Mouse (Mus musculus): ENCODE results near the gene Serpina3m. TPM values are rescaled to one million over a fixed set of nuclear protein-coding genes. Genes with fewer than 3 reads are reported as not detected.
A peak's percentile ranks its signal among the peaks of the same experiment; 100 is the strongest.

The Serpina3m gene
- total RNA-seq, 1 experiment = 5.5 TPM

DNA sequence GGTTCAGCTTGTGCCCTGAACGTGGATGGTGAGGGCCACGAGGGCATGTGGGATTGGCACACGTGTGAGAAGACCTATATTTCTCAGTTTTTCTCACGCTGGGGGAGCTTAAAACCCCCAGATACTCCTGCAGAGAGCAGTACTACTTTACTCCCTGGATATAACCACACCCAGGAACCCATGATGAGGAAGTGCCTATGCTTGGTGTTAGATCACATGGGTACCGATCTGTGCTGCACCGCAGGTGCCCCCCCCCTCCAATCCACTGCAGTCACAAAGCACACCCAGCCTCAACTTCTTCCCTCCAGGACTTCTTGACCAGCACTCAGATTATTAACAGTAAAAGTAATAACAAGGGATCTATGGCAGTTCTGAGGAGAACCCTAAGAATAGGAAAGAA is 74.2 kb downstream of the Serpina3m start:
- H3K9me3 ChIP-seq (ENCODE audit: control insufficient read depth, insufficient read depth, low read depth, low read length) = no peaks in the 10 kb centered on the region
- no peak overlapping the region for H3K9ac ChIP-seq (ENCODE audit: insufficient read depth, low read depth, low read length, poor library complexity, severe bottlenecking)
- no peak for TF ChIP-seq CHD2 (IDR thresholded peaks at IDR 0.05; ENCODE audit: low read depth, low read length)
- no peak for TF ChIP-seq HCFC1 (IDR thresholded peaks at IDR 0.05; ENCODE audit: borderline replicate concordance, insufficient read depth, low read length)
- no peak for TF ChIP-seq MAFK (IDR thresholded peaks at IDR 0.05; ENCODE audit: insufficient read depth, low read depth, low read length)
- TF ChIP-seq ZC3H11A (IDR thresholded peaks at IDR 0.05; ENCODE audit: borderline replicate concordance, low read depth, low read length) = no peak
- no peak for TF ChIP-seq ZNF384 (IDR thresholded peaks at IDR 0.05; ENCODE audit: low read depth, low read length)
- H3K4me3 ChIP-seq (ENCODE audit: insufficient read depth in 1 of 2, low read depth in 1 of 2, low read length in 2 of 2, poor library complexity in 1 of 2, severe bottlenecking in 1 of 2) = no peak overlapping the region
- in situ Hi-C loops (cut with MboI; ENCODE audit: low sequenced_read_pairs in 2 of 2, unreplicated experiment in 2 of 2) = loop anchor here (5.0 to 25.0 kb wide), 4 partner anchors 200 to 418 kb away; partner anchors contain the start of gene Serpina3f (in 1 of the 2)
- no peaks in the 10 kb centered on the region for H3K36me3 ChIP-seq (ENCODE audit: control insufficient read depth, insufficient read depth, low read length, poor library complexity, severe bottlenecking)
- H3K4me1 ChIP-seq (ENCODE audit: control insufficient read depth in 2 of 2, insufficient read depth in 2 of 2, low read length in 2 of 2, poor library complexity in 1 of 2) = no peaks in the 10 kb centered on the region; a peak in 1 of 4 replicates
- no peak for DNase-seq (ENCODE audit: low read depth, low spot score)
- H3K27ac ChIP-seq (ENCODE audit: insufficient read depth, low read depth, low read length, poor library complexity, severe bottlenecking) = no peak overlapping the region

GRCm38 (mm10) chr12:104414576-104414975 is 76.3 kb downstream of the Serpina3m start:
- Histone ChIP-seq H3K36me3 (ENCODE audit: control insufficient read depth, insufficient read depth, low read length, poor library complexity, severe bottlenecking) (no peaks in the 10 kb centered on the region), H3K9me3 (ENCODE audit: control insufficient read depth, insufficient read depth, low read depth, low read length) (no peaks in the 10 kb centered on the region), H3K4me3 (ENCODE audit: insufficient read depth in 1 of 2, low read depth in 1 of 2, low read length in 2 of 2, poor library complexity in 1 of 2, severe bottlenecking in 1 of 2) (no peak overlapping the region), H3K9ac (ENCODE audit: insufficient read depth, low read depth, low read length, poor library complexity, severe bottlenecking) (no peak overlapping the region), H3K27ac (ENCODE audit: insufficient read depth, low read depth, low read length, poor library complexity, severe bottlenecking) (no peak overlapping the region), H3K4me1 (ENCODE audit: control insufficient read depth in 2 of 2, insufficient read depth in 2 of 2, low read length in 2 of 2, poor library complexity in 1 of 2) (peaks cover 0 to 5% of the 10 kb centered on the region in 2 experiments; a peak in 2 of 4 replicates)
- no peak for DNase-seq (ENCODE audit: low read depth, low spot score)
- in situ Hi-C loops (cut with MboI; ENCODE audit: low sequenced_read_pairs in 2 of 2, unreplicated experiment in 2 of 2) = loop anchor here (5.0 to 25.0 kb wide), 4 partner anchors 202 to 420 kb away; partner anchors contain the start of gene Serpina3f (in 1 of the 2)
- TF ChIP-seq CHD2 (IDR thresholded peaks at IDR 0.05; ENCODE audit: low read depth, low read length) = no peak
- no peak for TF ChIP-seq ZC3H11A (IDR thresholded peaks at IDR 0.05; ENCODE audit: borderline replicate concordance, low read depth, low read length)
- TF ChIP-seq HCFC1 (IDR thresholded peaks at IDR 0.05; ENCODE audit: borderline replicate concordance, insufficient read depth, low read length) = no peak
- TF ChIP-seq ZNF384 (IDR thresholded peaks at IDR 0.05; ENCODE audit: low read depth, low read length) = no peak
- no peak for TF ChIP-seq MAFK (IDR thresholded peaks at IDR 0.05; ENCODE audit: insufficient read depth, low read depth, low read length)

DNA sequence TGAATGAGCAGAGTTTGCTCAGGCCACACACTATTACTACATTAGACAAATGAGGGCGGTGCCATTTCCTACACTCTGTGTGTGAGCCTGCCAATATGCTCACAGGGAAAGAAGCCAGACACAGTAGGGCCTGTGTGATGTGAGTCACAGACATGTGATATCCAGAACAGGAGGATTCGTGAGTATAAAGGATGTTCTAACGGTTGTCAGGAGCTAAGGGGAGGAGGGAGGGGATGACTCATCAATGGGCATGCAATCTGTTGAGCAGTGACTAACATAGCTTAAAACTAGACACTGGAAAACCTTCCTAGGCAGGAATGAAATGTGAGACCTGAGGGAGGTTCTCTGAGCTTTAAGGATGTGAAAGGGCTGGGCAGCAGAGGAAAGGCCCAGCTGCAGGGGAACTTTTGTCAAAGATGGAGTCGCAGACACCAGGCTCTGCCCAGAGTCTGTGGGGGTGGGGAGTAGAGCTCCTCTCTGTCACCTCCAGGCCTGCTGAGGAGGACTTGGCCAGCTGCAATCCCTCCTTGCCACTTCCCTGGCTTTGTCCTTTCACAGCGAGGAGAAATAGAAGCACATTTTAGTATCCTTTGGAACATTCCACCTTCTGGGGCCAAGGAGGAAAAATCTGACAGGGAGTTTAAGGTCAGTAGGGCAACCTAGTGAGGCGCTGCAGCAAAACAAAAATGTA is 77.5 kb downstream of the Serpina3m start:
- in situ Hi-C loops (cut with MboI; ENCODE audit: low sequenced_read_pairs in 2 of 2, unreplicated experiment in 2 of 2) = loop anchor here (10.0 to 25.0 kb wide), 3 partner anchors 203 to 421 kb away; partner anchors contain the start of gene Serpina3f (in 1 of the 2)
- DNase-seq (ENCODE audit: low read depth, low spot score) = no peak
- TF ChIP-seq ZNF384 (IDR thresholded peaks at IDR 0.05; ENCODE audit: low read depth, low read length) = no peak
- no peak for TF ChIP-seq MAFK (IDR thresholded peaks at IDR 0.05; ENCODE audit: insufficient read depth, low read depth, low read length)
- TF ChIP-seq HCFC1 (IDR thresholded peaks at IDR 0.05; ENCODE audit: borderline replicate concordance, insufficient read depth, low read length) = no peak
- no peak for TF ChIP-seq CHD2 (IDR thresholded peaks at IDR 0.05; ENCODE audit: low read depth, low read length)
- Histone ChIP-seq H3K36me3 (ENCODE audit: control insufficient read depth, insufficient read depth, low read length, poor library complexity, severe bottlenecking) (no peaks in the 10 kb centered on the region), H3K4me3 (ENCODE audit: insufficient read depth in 1 of 2, low read depth in 1 of 2, low read length in 2 of 2, poor library complexity in 1 of 2, severe bottlenecking in 1 of 2) (no peak overlapping the region), H3K27ac (ENCODE audit: insufficient read depth, low read depth, low read length, poor library complexity, severe bottlenecking) (no peak overlapping the region), H3K9me3 (ENCODE audit: control insufficient read depth, insufficient read depth, low read depth, low read length) (no peaks in the 10 kb centered on the region), H3K9ac (ENCODE audit: insufficient read depth, low read depth, low read length, poor library complexity, severe bottlenecking) (no peak overlapping the region), H3K4me1 (ENCODE audit: control insufficient read depth in 2 of 2, insufficient read depth in 2 of 2, low read length in 2 of 2, poor library complexity in 1 of 2) (peaks cover 0 to 5% of the 10 kb centered on the region in 2 experiments; a peak in 2 of 4 replicates)

DNA sequence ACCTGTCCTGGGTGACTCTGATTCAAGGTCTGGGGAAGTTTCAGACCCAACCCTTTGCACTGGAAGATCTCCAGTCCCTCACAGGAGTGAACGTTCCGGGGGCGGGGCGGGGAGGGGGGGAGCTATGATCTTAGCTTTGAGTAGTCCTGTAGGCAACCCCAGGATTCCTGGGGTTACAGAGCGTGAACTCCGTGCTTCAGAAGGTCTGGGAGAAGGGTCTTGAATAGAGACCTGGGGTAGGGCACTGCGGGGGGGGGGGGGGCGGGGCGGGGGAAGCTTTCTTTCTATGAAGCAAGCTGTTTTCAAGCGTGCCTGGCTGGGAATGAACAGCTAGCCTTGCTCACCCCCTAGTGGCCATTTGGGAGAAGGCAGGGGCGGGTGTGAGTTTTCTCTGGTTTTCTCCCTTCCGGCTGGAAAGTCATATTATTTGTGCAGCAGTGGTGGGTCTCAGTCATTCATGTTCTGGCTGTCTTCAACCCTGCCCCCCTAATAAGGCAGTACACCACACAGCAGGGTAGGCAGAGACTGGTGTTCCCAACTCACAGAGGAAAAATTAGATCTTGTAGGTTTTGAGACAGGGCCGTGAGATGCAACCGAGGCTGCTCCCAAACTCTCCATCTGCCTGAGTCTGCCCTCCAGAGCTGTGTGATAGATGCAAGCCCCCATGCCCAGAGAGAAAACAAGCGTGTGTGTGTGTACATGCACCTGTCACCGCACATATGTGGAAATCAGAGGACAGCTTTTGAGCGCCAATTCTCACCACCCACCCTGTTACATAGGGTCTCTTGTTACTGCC is 80.3 kb downstream of the Serpina3m start:
- Histone ChIP-seq H3K4me3 (ENCODE audit: insufficient read depth in 1 of 2, low read depth in 1 of 2, low read length in 2 of 2, poor library complexity in 1 of 2, severe bottlenecking in 1 of 2) (peak overlapping the region in 1 of 2 experiments; percentile 34; a peak in 1 of 4 replicates), H3K36me3 (ENCODE audit: control insufficient read depth, insufficient read depth, low read length, poor library complexity, severe bottlenecking) (no peaks in the 10 kb centered on the region), H3K4me1 (ENCODE audit: control insufficient read depth in 2 of 2, insufficient read depth in 2 of 2, low read length in 2 of 2, poor library complexity in 1 of 2) (peaks cover 0 to 5% of the 10 kb centered on the region in 2 experiments; a peak in 2 of 4 replicates), H3K27ac (ENCODE audit: insufficient read depth, low read depth, low read length, poor library complexity, severe bottlenecking) (no peak overlapping the region), H3K9me3 (ENCODE audit: control insufficient read depth, insufficient read depth, low read depth, low read length) (no peaks in the 10 kb centered on the region), H3K9ac (ENCODE audit: insufficient read depth, low read depth, low read length, poor library complexity, severe bottlenecking) (no peak overlapping the region)
- TF ChIP-seq CHD2 (IDR thresholded peaks at IDR 0.05; ENCODE audit: low read depth, low read length) (no peak), ZNF384 (IDR thresholded peaks at IDR 0.05; ENCODE audit: low read depth, low read length) (no peak), ZC3H11A (IDR thresholded peaks at IDR 0.05; ENCODE audit: borderline replicate concordance, low read depth, low read length) (peak; percentile 92; the same call in 1 of the 2 replicates), HCFC1 (IDR thresholded peaks at IDR 0.05; ENCODE audit: borderline replicate concordance, insufficient read depth, low read length) (no peak)
- DNase-seq (ENCODE audit: low read depth, low spot score) = peak; percentile 83
- in situ Hi-C loops (cut with MboI; ENCODE audit: low sequenced_read_pairs in 2 of 2, unreplicated experiment in 2 of 2) = loop anchor here (10.0 to 25.0 kb wide), 3 partner anchors 206 to 424 kb away; partner anchors contain the start of gene Serpina3f (in 1 of the 2)

Measured in ES-E14 (cell line).